Mouse (Mus musculus): Measurements from ENCODE around the gene Cfap206.
A peak's percentile ranks its signal among the peaks of the same experiment; 100 is the strongest.

DNA sequence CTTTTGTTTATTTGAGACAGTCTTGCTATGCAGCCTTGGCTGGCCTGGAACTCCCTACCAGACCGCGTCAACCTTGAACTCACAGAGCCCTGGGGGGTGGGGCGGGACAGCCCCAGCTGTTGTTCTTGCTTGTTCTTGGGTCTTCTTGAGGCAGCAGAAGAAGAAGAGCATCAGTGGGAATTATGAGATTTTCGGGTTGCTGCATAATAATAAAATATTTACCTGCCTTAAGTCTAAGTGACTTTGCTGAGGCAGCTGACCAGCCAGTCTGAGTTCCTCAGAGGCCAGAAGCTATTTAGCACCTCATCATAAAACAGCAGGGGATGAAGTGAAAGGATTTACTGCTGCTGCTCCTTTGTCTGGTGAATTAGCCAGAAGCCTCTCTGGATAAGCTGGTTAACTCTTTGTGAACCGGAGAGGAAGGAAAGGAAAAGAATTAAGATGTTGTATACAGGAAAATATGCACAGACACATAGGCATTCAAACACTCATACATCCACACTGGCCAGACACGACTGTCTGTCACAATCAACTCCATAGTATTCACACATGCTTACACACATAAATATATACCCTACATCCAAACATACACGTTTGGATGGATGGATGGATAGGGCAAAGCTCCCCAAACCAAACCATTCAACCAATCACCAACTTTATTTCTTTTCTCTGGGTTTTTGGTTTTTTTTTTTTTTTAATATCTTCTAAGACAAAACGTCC lies 41.8 kb upstream of the Cfap206 start:
- TF ChIP-seq MAFK (IDR thresholded peaks at IDR 0.05; ENCODE audit: insufficient read depth, low read depth, low read length) (peak; percentile 70), CHD2 (IDR thresholded peaks at IDR 0.05; ENCODE audit: low read depth, low read length) (0 out of 2 replicates have a peak, but pooled peaks have one; percentile 48), HCFC1 (IDR thresholded peaks at IDR 0.05; ENCODE audit: borderline replicate concordance, insufficient read depth, low read length) (no peak)
